Mouse (Mus musculus) midbrain, embryonic 13.5 days (tissue): ENCODE data around the gene Kdf1. TPM values are rescaled to one million over a fixed set of nuclear protein-coding genes. Genes with fewer than 3 reads are reported as not detected.
A peak's percentile ranks its signal among the peaks of the same experiment; 100 is the strongest.

Experiments
- ATAC-seq: fragments of 200-750 bp; cut with Nextera tagmentation; 2 replicates; pipeline ENCODE4 v1.8.0; 2017; ENCODE audit warnings: mild to moderate bottlenecking, moderate TSS enrichment, moderate library complexity
- H3K27ac ChIP-seq: fragments of 300-500 bp; sonication (generic); 2 replicates; pipeline ENCODE4 v1.5.1; 2015; ENCODE audit warnings: inconsistent platforms, mild to moderate bottlenecking, moderate library complexity
- H3K27me3 ChIP-seq: fragments of 300-500 bp; sonication (generic); 2 replicates; pipeline ENCODE4 v1.6.1; 2015; ENCODE audit warnings: mild to moderate bottlenecking, inconsistent platforms
- H3K36me3 ChIP-seq: fragments of 300-500 bp; sonication (generic); 2 replicates; pipeline ENCODE4 v1.6.1; 2015; ENCODE audit warnings: mild to moderate bottlenecking, inconsistent platforms
- H3K4me1 ChIP-seq: fragments of 300-500 bp; sonication (generic); replicated peaks from 2 replicates; pipeline ENCODE4 v1.6.1; 2015; ENCODE audit warnings: inconsistent platforms
- H3K4me2 ChIP-seq: fragments of 300-500 bp; sonication (generic); replicated peaks from 2 replicates; pipeline ENCODE4 v1.6.1; 2015; ENCODE audit warnings: moderate library complexity, mild to moderate bottlenecking, inconsistent platforms
- H3K4me3 ChIP-seq: fragments of 300-500 bp; sonication (generic); replicated peaks from 2 replicates; pipeline ENCODE4 v1.5.1; 2015; ENCODE audit warnings: mild to moderate bottlenecking, inconsistent platforms
- H3K9ac ChIP-seq: fragments of 300-500 bp; sonication (generic); replicated peaks from 2 replicates; pipeline ENCODE4 v1.6.1; 2015; ENCODE audit warnings: mild to moderate bottlenecking, inconsistent platforms
- H3K9me3 ChIP-seq: fragments of 300-500 bp; sonication (generic); 2 replicates; pipeline ENCODE4 v1.6.1; 2016; ENCODE audit warnings: mild to moderate bottlenecking, inconsistent platforms
- WGBS: fragments of 180-500 bp; shearing (Covaris S2); methylation state at CpG from one replicate; pipeline ENCODE4 v1.1.7; 2015; 5-methylcytosine and 5-hydroxymethylcytosine counted together
- polyA plus RNA-seq: library from polyadenylated mRNA; unstranded; fragments of >200 nt; fragmentation: Nextera tagmentation; extraction: Ambion mirVana; gene quantifications from 2 replicates; pipeline ENCODE4 v1.2.1, GENCODE M21; 2015

Kdf1 gene
- polyA plus RNA-seq, 1 experiment from 2014 or later: 0.24 TPM

- H3K9ac ChIP-seq: no peak overlapping the region
- no peaks in the 10 kb centered on the region for H3K9me3 ChIP-seq
- WGBS: 94% methylated on average over 26 of the region's 26 CpGs
- no peak overlapping the region for H3K4me2 ChIP-seq
- H3K27ac ChIP-seq: no peak overlapping the region
- no peaks in the 10 kb centered on the region for H3K36me3 ChIP-seq
- H3K4me3 ChIP-seq: no peak overlapping the region
- no peak for ATAC-seq
- H3K27me3 ChIP-seq: peaks cover 30% of the 10 kb centered on the region
- peaks cover 6% of the 10 kb centered on the region; the same call in 1 of the 2 replicates for H3K4me1 ChIP-seq
Observed at GRCm38 (mm10) chr4:133486673-133487357, 31.9 kb upstream of the Kdf1 start.

- Histone ChIP-seq H3K4me3 (no peak overlapping the region), H3K27me3 (peaks cover 21% of the 10 kb centered on the region), H3K9me3 (no peaks in the 10 kb centered on the region), H3K27ac (no peak overlapping the region), H3K4me2 (no peak overlapping the region), H3K4me1 (peaks cover 6% of the 10 kb centered on the region; the same call in 1 of the 2 replicates), H3K9ac (no peak overlapping the region), H3K36me3 (no peaks in the 10 kb centered on the region)
- WGBS: 89% methylated on average over 20 of the region's 20 CpGs
- ATAC-seq: no peak
Observed at GRCm38 (mm10) chr4:133488619-133489392, 30.0 kb upstream of the Kdf1 start.

DNA sequence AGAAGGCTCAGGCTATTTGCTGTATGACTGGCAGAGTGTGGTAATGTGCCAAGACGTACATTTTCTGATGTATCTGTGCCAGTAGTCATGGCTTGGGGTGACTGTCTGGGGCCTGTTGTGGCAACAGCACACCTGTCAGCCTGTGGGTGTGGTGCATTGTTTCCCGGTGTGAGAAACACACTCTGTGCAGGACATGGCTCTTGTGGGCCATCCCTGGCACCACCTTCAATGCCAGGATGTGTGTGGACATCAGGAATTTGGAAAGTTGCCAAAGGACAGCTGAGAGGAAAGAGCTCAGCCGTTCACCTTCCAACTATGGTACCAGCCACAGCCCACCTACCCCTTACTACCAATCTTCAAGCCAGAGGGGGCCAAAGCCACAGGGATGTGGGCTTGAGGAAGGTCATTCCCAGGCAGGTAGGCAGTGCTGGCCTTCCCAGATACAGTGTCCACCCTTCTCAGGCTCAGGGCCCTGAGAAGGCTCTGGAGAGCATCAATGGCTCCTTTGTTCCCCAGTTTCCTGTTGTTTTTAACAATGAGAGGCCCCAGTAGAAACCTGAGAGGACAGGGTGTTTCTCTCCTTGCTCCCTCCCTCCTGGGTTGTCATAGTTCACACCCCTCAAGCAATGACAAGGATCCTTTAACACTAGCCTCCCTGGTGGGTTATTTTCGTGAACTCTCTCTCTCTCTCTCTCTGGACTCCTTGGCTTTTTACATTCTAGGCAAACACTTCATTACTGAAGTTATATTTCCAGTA is 29.1 kb upstream of the Kdf1 start:
- no peak for ATAC-seq
- WGBS: 68% methylated on average over 4 of the region's 4 CpGs
- Histone ChIP-seq H3K36me3 (no peaks in the 10 kb centered on the region), H3K9me3 (no peaks in the 10 kb centered on the region), H3K4me2 (no peak overlapping the region), H3K27me3 (peaks cover 20% of the 10 kb centered on the region), H3K4me3 (no peak overlapping the region), H3K27ac (no peak overlapping the region), H3K9ac (no peak overlapping the region), H3K4me1 (no peaks in the 10 kb centered on the region)

DNA sequence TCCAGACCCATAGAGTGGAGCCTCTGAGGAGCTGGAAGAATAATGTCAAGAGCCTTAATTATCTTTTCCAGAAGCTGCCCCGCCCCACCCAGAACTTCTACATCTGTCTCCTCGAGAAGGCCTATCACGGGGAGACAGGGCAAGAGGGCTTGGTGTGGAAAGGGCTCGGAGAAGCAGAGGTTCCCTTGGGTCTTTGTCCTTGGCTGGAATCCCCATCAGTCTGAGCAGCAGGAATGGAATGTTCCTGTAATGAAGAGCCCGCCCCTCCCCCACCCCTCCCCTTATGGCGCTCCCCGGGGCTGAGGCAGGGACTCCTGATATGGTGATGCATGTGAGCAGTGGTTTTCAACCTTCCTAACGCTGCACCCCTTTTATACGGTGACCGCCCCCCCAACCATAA is 27.0 kb upstream of the Kdf1 start:
- Histone ChIP-seq H3K4me3 (no peak overlapping the region), H3K27me3 (peaks cover 38% of the 10 kb centered on the region), H3K36me3 (no peaks in the 10 kb centered on the region), H3K27ac (no peak overlapping the region), H3K4me2 (no peak overlapping the region), H3K9me3 (no peaks in the 10 kb centered on the region), H3K4me1 (no peaks in the 10 kb centered on the region), H3K9ac (no peak overlapping the region)
- ATAC-seq: no peak
- WGBS: 48% methylated on average over 10 of the region's 10 CpGs

- ATAC-seq: no peak
Observed at GRCm38 (mm10) chr4:133493895-133494294, 24.9 kb upstream of the Kdf1 start.

GRCm38 (mm10) chr4:133494432-133494831 is 24.3 kb upstream of the Kdf1 start:
- ATAC-seq: no peak
- Histone ChIP-seq H3K27me3 (peaks cover 64% of the 10 kb centered on the region), H3K4me1 (peaks cover 18% of the 10 kb centered on the region), H3K4me3 (peak overlapping the region; percentile 26), H3K9ac (no peak overlapping the region), H3K36me3 (no peaks in the 10 kb centered on the region), H3K9me3 (no peaks in the 10 kb centered on the region), H3K27ac (no peak overlapping the region), H3K4me2 (peak overlapping the region; percentile 50)
- under 1% methylated on average over 12 of the region's 12 CpGs for WGBS

More at GRCm38 (mm10) chr4:133493895-133494294, 24.9 kb upstream of the Kdf1 start:
- H3K4me3 ChIP-seq: peak overlapping the region; percentile 26; the same call in 1 of the 2 replicates
- no peaks in the 10 kb centered on the region for H3K36me3 ChIP-seq
- 23% methylated on average over 10 of the region's 12 CpGs for WGBS
- H3K9me3 ChIP-seq: no peaks in the 10 kb centered on the region
- H3K27ac ChIP-seq: no peak overlapping the region
- H3K9ac ChIP-seq: no peak overlapping the region
- H3K4me1 ChIP-seq: peaks cover 16% of the 10 kb centered on the region
- peak overlapping the region; percentile 50 for H3K4me2 ChIP-seq
- H3K27me3 ChIP-seq: peaks cover 59% of the 10 kb centered on the region

- WGBS: 69% methylated on average over 4 of the region's 4 CpGs
- Histone ChIP-seq H3K4me2 (no peak overlapping the region), H3K4me1 (peaks cover 18% of the 10 kb centered on the region), H3K27ac (no peak overlapping the region), H3K9ac (no peak overlapping the region), H3K27me3 (peaks cover 69% of the 10 kb centered on the region), H3K9me3 (no peaks in the 10 kb centered on the region), H3K4me3 (no peak overlapping the region), H3K36me3 (no peaks in the 10 kb centered on the region)
- no peak for ATAC-seq
Observed at GRCm38 (mm10) chr4:133494867-133495266, 23.9 kb upstream of the Kdf1 start.

DNA sequence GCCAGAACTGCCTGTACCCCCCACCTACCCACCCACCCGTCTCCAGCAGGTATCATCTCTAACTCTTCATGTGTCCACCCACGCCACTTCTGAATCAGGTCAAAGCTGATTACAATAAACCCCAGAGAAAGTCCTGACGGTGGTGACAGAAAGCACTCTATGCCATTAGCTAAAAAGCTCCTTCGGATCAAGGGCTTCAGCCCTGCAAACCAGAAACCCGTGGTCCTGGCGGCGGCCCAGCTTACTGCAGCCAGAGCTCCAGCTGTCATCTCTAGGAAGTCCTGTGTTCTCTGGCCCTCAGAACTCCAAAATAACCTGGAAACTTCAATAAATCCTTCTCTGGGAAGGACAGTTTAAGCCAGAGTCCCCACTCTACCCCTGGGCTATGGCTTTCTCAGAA is 23.1 kb upstream of the Kdf1 start:
- Histone ChIP-seq H3K4me1 (peaks cover 18% of the 10 kb centered on the region), H3K9ac (no peak overlapping the region), H3K27ac (no peak overlapping the region), H3K27me3 (peaks cover 77% of the 10 kb centered on the region), H3K36me3 (no peaks in the 10 kb centered on the region), H3K4me2 (no peak overlapping the region), H3K4me3 (no peak overlapping the region), H3K9me3 (no peaks in the 10 kb centered on the region)
- no peak for ATAC-seq
- 34% methylated on average over 7 of the region's 7 CpGs for WGBS

GRCm38 (mm10) chr4:133496738-133497445 is 21.9 kb upstream of the Kdf1 start:
- peaks cover 84% of the 10 kb centered on the region for H3K27me3 ChIP-seq
- peak overlapping the region; percentile 96 for H3K4me2 ChIP-seq
- WGBS: 31% methylated on average over 6 of the region's 6 CpGs
- peak overlapping the region; percentile 68 for H3K4me3 ChIP-seq
- no peak overlapping the region for H3K9ac ChIP-seq
- H3K27ac ChIP-seq: no peak overlapping the region
- H3K36me3 ChIP-seq: no peaks in the 10 kb centered on the region
- peaks cover 18% of the 10 kb centered on the region for H3K4me1 ChIP-seq
- no peaks in the 10 kb centered on the region for H3K9me3 ChIP-seq
- no peak for ATAC-seq

- H3K27me3 ChIP-seq: peaks cover 91% of the 10 kb centered on the region
- WGBS: under 1% methylated on average over 59 of the region's 70 CpGs
- ATAC-seq: peak; percentile 61
- H3K9ac ChIP-seq: peak overlapping the region; percentile 71
- H3K4me2 ChIP-seq: peak overlapping the region; percentile 96
- no peaks in the 10 kb centered on the region for H3K36me3 ChIP-seq
- H3K9me3 ChIP-seq: no peaks in the 10 kb centered on the region
- H3K4me3 ChIP-seq: peak overlapping the region; percentile 68
- H3K27ac ChIP-seq: no peak overlapping the region
- H3K4me1 ChIP-seq: peaks cover 18% of the 10 kb centered on the region
Observed at GRCm38 (mm10) chr4:133497461-133498159, 21.2 kb upstream of the Kdf1 start.

DNA sequence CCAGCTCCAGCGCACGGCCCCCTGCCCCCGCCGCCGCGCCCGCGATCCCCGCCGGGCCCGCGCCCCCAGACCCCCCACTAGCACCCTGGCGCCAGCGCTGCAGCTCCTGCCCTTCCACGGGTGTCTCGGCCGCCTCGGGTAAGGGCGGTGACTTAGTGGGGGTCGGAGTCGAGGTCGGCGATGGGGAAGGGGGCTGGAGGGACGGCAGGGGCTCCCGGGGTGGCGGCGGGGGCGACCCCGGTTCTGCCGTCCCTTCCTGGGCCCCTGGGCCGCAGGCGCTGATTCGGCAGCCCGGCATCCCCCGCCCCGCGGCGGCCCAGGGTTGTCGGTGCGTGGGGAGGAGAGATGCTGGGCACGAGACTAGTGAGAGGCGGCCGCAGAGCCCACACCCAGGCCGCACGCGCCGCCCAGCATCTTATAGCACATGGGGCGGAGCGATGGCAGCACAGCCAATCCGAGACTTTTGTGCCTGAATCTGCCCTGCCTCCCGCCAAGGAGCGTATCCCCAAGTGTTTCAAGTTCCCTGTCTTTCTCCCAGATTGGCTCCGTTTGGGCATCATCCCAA is 20.5 kb upstream of the Kdf1 start, which contains the start of gene Trnp1:
Gene Trnp1 (minus strand): TSS at position 391 of the 565 bp plus-strand sequence.
- peak within 1 kb of the TSS; percentile 96 for H3K4me2 ChIP-seq
- H3K27ac ChIP-seq: no peak within 1 kb of the TSS
- peaks cover 92% of the 10 kb centered on the region for H3K27me3 ChIP-seq
- WGBS: under 1% methylated on average over 50 of the region's 53 CpGs
- H3K4me1 ChIP-seq: peaks cover 18% of the 10 kb centered on the region
- ATAC-seq: peak; percentile 91
- no peaks in the 10 kb centered on the region for H3K36me3 ChIP-seq
- H3K4me3 ChIP-seq: peak within 1 kb of the TSS; percentile 68
- peak within 1 kb of the TSS; percentile 71 for H3K9ac ChIP-seq
- H3K9me3 ChIP-seq: no peaks in the 10 kb centered on the region
